Mouse (Mus musculus) left cerebral cortex, adult 9 months (tissue): ENCODE data around the gene 1700028J19Rik.
"Not testable (repeated sequence)": the region's sequence is repeated elsewhere in the genome, so short reads cannot be mapped to it uniquely, and the experiment has no call there.

Source experiments
- DNase-seq, 2 experiments: peaks; one replicate each; pipeline ENCODE4 v3.0.0; 2022; ENCODE audit warnings: low spot score in 2 of 2

Gene 1700028J19Rik

GRCm38 (mm10) chr7:44250732-44251275 lies 4.3 kb upstream of the 1700028J19Rik start:
- DNase-seq: not testable (repeated sequence)

GRCm38 (mm10) chr7:44249248-44249647 lies 2.8 kb upstream of the 1700028J19Rik start:
- no peak for DNase-seq

GRCm38 (mm10) chr7:44247971-44248370 lies 1.5 kb upstream of the 1700028J19Rik start:
- DNase-seq: no peak

GRCm38 (mm10) chr7:44246984-44247470 lies 532 bp upstream of the 1700028J19Rik start:
- peak in 1 of 2 experiments; percentile 59 for DNase-seq

- no peak for DNase-seq
Observed at GRCm38 (mm10) chr7:44244080-44244479, 2.4 kb downstream of the 1700028J19Rik start.

GRCm38 (mm10) chr7:44241163-44241562 lies 5.3 kb downstream of the 1700028J19Rik start:
- DNase-seq: no peak

- DNase-seq: no peak
Observed at GRCm38 (mm10) chr7:44240712-44241111, 5.8 kb downstream of the 1700028J19Rik start.

GRCm38 (mm10) chr7:44239913-44240312 lies 6.6 kb downstream of the 1700028J19Rik start:
- no peak for DNase-seq

GRCm38 (mm10) chr7:44235909-44236308 lies 10.6 kb downstream of the 1700028J19Rik start, which contains the start of gene Gm36864:
TSS of gene Gm36864 (plus strand) at chr7:44236177.
- no peak for DNase-seq

GRCm38 (mm10) chr7:44225076-44225475 lies 21.4 kb downstream of the 1700028J19Rik start, which contains the start of gene Klk1:
TSS of gene Klk1 (plus strand) at chr7:44225360.
- no peak for DNase-seq

- DNase-seq: not testable (repeated sequence)
Observed at GRCm38 (mm10) chr7:44222335-44222734, 24.2 kb downstream of the 1700028J19Rik start.

- not testable (repeated sequence) for DNase-seq
Observed at GRCm38 (mm10) chr7:44221601-44222000, 24.9 kb downstream of the 1700028J19Rik start.

- no peak for DNase-seq
Observed at GRCm38 (mm10) chr7:44215645-44216044, 30.9 kb downstream of the 1700028J19Rik start, which contains the start of gene Klk1b5. TSS of gene Klk1b5 (plus strand) at chr7:44215945.

- DNase-seq: no peak
Observed at GRCm38 (mm10) chr7:44208307-44208706, 38.2 kb downstream of the 1700028J19Rik start.

- DNase-seq: not testable (repeated sequence)
Observed at GRCm38 (mm10) chr7:44207135-44207534, 39.4 kb downstream of the 1700028J19Rik start, which contains the start of gene Klk1b4. TSS of gene Klk1b4 (plus strand) at chr7:44207435.

- DNase-seq: no peak
Observed at GRCm38 (mm10) chr7:44197891-44198290, 48.6 kb downstream of the 1700028J19Rik start, which contains the start of gene Klk1b3. TSS of gene Klk1b3 (plus strand) at chr7:44198191.

GRCm38 (mm10) chr7:44193466-44193865 lies 53.0 kb downstream of the 1700028J19Rik start:
- not testable (repeated sequence) for DNase-seq

- not testable (repeated sequence) for DNase-seq
Observed at GRCm38 (mm10) chr7:44187936-44188335, 58.6 kb downstream of the 1700028J19Rik start, which contains the start of gene Klk1b24. TSS of gene Klk1b24 (plus strand) at chr7:44188236.

GRCm38 (mm10) chr7:44186516-44186915 lies 60.0 kb downstream of the 1700028J19Rik start:
- DNase-seq: not testable (repeated sequence)
